Mouse (Mus musculus) G1E (cell line): ENCODE measurements around the gene Cyfip1. TPM values are rescaled to one million over a fixed set of nuclear protein-coding genes. Genes with fewer than 3 reads are reported as not detected.

Experiments used
- ATAC-seq: 2 replicates; pipeline ENCODE4 v1.8.0; 2016; ENCODE audit warnings: mild to moderate bottlenecking; ENCODE audit not compliant: insufficient number of reproducible peaks, poor library complexity, low FRiP score, severe bottlenecking; ENCODE audit errors: extremely low read depth
- DNase-seq: peaks from one replicate; pipeline ENCODE4 v3.0.0; 2012; ENCODE audit warnings: low spot score
- H3K27me3 ChIP-seq: 2 replicates; pipeline ENCODE4 v1.6.1; 2012; ENCODE audit warnings: mild to moderate bottlenecking, low read length, inconsistent platforms; ENCODE audit not compliant: insufficient read depth
- H3K36me3 ChIP-seq: replicated peaks from 2 replicates; pipeline ENCODE3; 2012; ENCODE audit warnings: mild to moderate bottlenecking, inconsistent platforms
- H3K4me1 ChIP-seq: 2 replicates; pipeline ENCODE4 v1.6.1; 2012; ENCODE audit warnings: low read depth, low read length, inconsistent platforms, mixed read lengths; ENCODE audit not compliant: insufficient read depth
- H3K4me3 ChIP-seq: 2 replicates; pipeline ENCODE4 v1.5.1; 2012; ENCODE audit warnings: low read depth, mild to moderate bottlenecking, inconsistent platforms, low read length, moderate library complexity, mixed read lengths
- H3K9me3 ChIP-seq: replicated peaks from 2 replicates; pipeline ENCODE4 v1.6.1; 2012; ENCODE audit warnings: inconsistent platforms
- CTCF ChIP-seq: IDR thresholded peaks from 2 replicates; pipeline ENCODE4 v1.5.1; 2012; ENCODE audit warnings: low read depth, low read length, inconsistent platforms, mixed read lengths
- GATA1 ChIP-seq: IDR thresholded peaks from 2 replicates; pipeline ENCODE4 v1.6.1; 2012; ENCODE audit warnings: borderline replicate concordance, low read length, inconsistent platforms, mixed read lengths
- GATA2 ChIP-seq: IDR thresholded peaks from 2 replicates; pipeline ENCODE4 v1.6.1; 2012; ENCODE audit warnings: low read depth, low read length, inconsistent platforms, borderline replicate concordance
- POLR2AphosphoS5 ChIP-seq: IDR thresholded peaks from 2 replicates; pipeline ENCODE4 v1.6.1; 2012; ENCODE audit warnings: low read depth, low read length, inconsistent platforms; ENCODE audit not compliant: insufficient replicate concordance
- TAL1 ChIP-seq: conservative IDR thresholded peaks from 2 replicates; pipeline ENCODE4 v1.6.1; 2012; ENCODE audit warnings: low read depth, low read length, inconsistent platforms, mixed read lengths
- polyA plus RNA-seq: library from polyadenylated mRNA; stranded (reverse); fragments of >175 nt; gene quantifications from 2 replicates; pipeline ENCODE4 v1.2.3, GENCODE M21; 2012
- total RNA-seq, 2 experiments: library from RNA; stranded (forward) in 1 of 2; stranded (reverse) in 1 of 2; fragments of 200-1000 nt in 1 of 2; fragments of >200 nt in 1 of 2; fragmentation: Nextera tagmentation in 1 of 2; gene quantifications; 2 replicates each; pipeline ENCODE4 v1.2.3; 2014 to 2017

Gene Cyfip1
- total and polyA plus RNA-seq, 3 experiments = 39.0 to 70.8 (median 60.7) TPM

- DNase-seq (no peak), ATAC-seq (no peak)
- Histone ChIP-seq H3K9me3 (no peaks in the 10 kb centered on the region), H3K27me3 (no peaks in the 10 kb centered on the region), H3K4me1 (peaks cover 8% of the 10 kb centered on the region; the same call in 1 of the 2 replicates), H3K36me3 (peaks cover 16% of the 10 kb centered on the region), H3K4me3 (no peak overlapping the region)
- TF ChIP-seq GATA1 (no peak), CTCF (no peak), POLR2AphosphoS5 (no peak), GATA2 (no peak), TAL1 (no peak)
Observed at GRCm38 (mm10) chr7:55861175-55861574, 19.6 kb downstream of the Cyfip1 start.

DNA sequence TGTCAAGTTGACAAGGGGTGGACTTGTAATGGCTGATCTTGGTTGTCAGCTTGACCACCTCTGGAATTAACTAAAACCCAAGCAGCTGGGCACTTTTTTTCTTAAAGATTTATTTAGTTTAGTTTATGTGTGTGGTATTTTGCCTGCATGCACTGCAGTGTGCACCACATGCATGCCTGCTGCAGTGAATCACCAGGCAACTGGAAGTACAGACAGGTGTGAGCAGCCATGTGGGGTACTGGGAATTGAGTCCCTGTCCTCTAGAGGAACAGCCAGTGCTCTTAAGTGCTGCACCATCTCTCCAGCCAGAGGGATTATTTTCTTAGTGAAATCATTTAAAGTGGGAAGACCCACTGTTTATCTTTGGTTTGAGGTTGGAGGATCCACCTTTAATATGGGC, 23.5 kb downstream of the Cyfip1 start:
- Histone ChIP-seq H3K27me3 (no peaks in the 10 kb centered on the region), H3K36me3 (peaks cover 10% of the 10 kb centered on the region), H3K4me3 (no peak overlapping the region), H3K9me3 (no peaks in the 10 kb centered on the region), H3K4me1 (peaks cover 6% of the 10 kb centered on the region; the same call in 1 of the 2 replicates)
- no peak for DNase-seq
- no peak for ATAC-seq
- no peak for TF ChIP-seq GATA1
- TF ChIP-seq POLR2AphosphoS5 = no peak
- no peak for TF ChIP-seq TAL1
- TF ChIP-seq CTCF = no peak
- no peak for TF ChIP-seq GATA2

DNA sequence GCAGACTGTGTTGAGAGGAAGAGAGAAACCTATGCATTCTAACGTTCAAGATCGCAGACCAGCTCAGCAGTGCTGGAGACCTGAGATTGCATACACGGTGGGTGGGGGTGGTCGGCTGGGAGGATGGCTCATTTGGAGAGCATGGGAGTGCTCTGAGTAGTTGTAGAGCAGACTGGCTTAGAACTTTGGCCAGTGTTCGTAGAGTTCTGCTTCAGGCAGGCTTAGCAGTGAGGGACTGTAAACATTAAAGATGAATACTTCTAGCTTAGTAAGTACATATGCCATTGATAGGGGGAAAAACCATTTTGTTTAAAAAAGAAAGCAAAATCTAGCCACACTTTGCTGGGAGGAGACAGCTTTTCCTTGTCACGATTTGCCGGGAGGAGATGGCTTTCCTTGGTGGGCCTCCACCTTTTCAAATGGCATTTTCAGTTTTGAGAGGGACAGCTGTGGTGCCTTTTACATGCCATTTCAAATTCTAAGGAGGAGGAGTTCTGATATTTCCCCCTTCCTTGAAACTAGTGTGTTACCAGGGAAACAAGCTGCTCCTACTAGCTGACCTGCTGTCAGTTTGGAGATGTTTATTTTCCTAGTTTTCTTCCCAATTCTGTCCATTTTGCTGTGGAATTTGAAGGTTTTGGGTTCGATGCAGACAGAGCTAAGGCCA, 24.3 kb downstream of the Cyfip1 start:
- peaks cover 14% of the 10 kb centered on the region for H3K36me3 ChIP-seq
- no peak for ATAC-seq
- no peak for DNase-seq
- H3K4me1 ChIP-seq = peaks cover 6% of the 10 kb centered on the region; the same call in 1 of the 2 replicates
- H3K9me3 ChIP-seq = no peaks in the 10 kb centered on the region
- TF ChIP-seq GATA1 = no peak
- no peak for TF ChIP-seq TAL1
- no peak for TF ChIP-seq CTCF
- TF ChIP-seq GATA2 = no peak
- TF ChIP-seq POLR2AphosphoS5 = no peak
- no peak overlapping the region for H3K4me3 ChIP-seq
- H3K27me3 ChIP-seq = no peaks in the 10 kb centered on the region

- no peak for ATAC-seq
- DNase-seq = no peak
- H3K4me1 ChIP-seq = peaks cover 6% of the 10 kb centered on the region; the same call in 1 of the 2 replicates
Observed at GRCm38 (mm10) chr7:55868247-55868646, 26.7 kb downstream of the Cyfip1 start.

GRCm38 (mm10) chr7:55869220-55869619, 27.7 kb downstream of the Cyfip1 start:
- H3K4me3 ChIP-seq = no peak overlapping the region
- TF ChIP-seq CTCF (no peak), GATA1 (no peak), TAL1 (no peak), GATA2 (no peak), POLR2AphosphoS5 (no peak)
- peaks cover 6% of the 10 kb centered on the region; the same call in 1 of the 2 replicates for H3K4me1 ChIP-seq
- no peaks in the 10 kb centered on the region for H3K27me3 ChIP-seq
- DNase-seq (no peak), ATAC-seq (no peak)
- peaks cover 28% of the 10 kb centered on the region for H3K36me3 ChIP-seq
- H3K9me3 ChIP-seq = no peaks in the 10 kb centered on the region

More at GRCm38 (mm10) chr7:55868247-55868646, 26.7 kb downstream of the Cyfip1 start:
- no peaks in the 10 kb centered on the region for H3K9me3 ChIP-seq
- no peak overlapping the region for H3K4me3 ChIP-seq
- TF ChIP-seq GATA2 (no peak), CTCF (no peak), TAL1 (no peak), POLR2AphosphoS5 (no peak), GATA1 (no peak)
- H3K27me3 ChIP-seq = no peaks in the 10 kb centered on the region
- H3K36me3 ChIP-seq = peaks cover 23% of the 10 kb centered on the region

- no peak overlapping the region for H3K4me3 ChIP-seq
- no peaks in the 10 kb centered on the region for H3K27me3 ChIP-seq
- DNase-seq = no peak
- TF ChIP-seq CTCF (no peak), GATA2 (no peak), GATA1 (no peak), POLR2AphosphoS5 (no peak), TAL1 (no peak)
- peaks cover 39% of the 10 kb centered on the region for H3K36me3 ChIP-seq
- H3K4me1 ChIP-seq = peaks cover 6% of the 10 kb centered on the region; the same call in 1 of the 2 replicates
- H3K9me3 ChIP-seq = no peaks in the 10 kb centered on the region
- no peak for ATAC-seq
Observed at GRCm38 (mm10) chr7:55870340-55871020, 28.9 kb downstream of the Cyfip1 start.
